Mouse (Mus musculus): ENCODE data around the gene Gpr61.

DNA sequence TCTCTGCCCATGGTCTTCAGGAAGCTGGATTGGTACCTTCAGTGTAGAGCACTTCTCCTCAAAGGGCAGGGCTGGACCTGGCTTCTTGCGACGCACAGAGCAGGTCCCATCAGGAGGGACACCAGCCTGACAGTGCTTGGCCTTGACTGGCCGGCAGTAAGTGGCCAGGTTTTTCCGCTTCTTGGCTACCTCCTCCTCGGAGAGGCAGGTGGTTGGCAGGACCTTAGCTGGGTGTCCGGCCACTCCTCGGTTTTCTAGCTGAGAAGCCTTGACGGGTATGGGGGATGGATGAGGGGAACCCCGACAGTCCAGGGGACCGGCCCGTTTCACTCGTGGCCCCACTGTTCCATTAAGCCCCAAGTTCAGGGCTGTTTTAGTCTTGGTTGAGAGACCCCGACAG, 48.5 kb upstream of the Gpr61 start:
- TF ChIP-seq POLR2A (IDR thresholded peaks at IDR 0.05; ENCODE audit: extremely low read depth, insufficient read depth, low read length), result no peak
- TF ChIP-seq CTCF (IDR thresholded peaks at IDR 0.05; ENCODE audit: low read depth, low read length), result no peak
